Mouse (Mus musculus) thymus, adult 2 months (tissue): ENCODE measurements around the gene Vmn1r88. TPM values are rescaled to one million over a fixed set of nuclear protein-coding genes. Genes with fewer than 3 reads are reported as not detected.
"Not testable (repeated sequence)": the region's sequence is repeated elsewhere in the genome, so short reads cannot be mapped to it uniquely, and the experiment has no call there.

Experiments used
- DNase-seq: peaks from one replicate; pipeline ENCODE4 v3.0.0; 2021
- H3K27ac ChIP-seq: fragments of 200-500 bp; 2 replicates; pipeline ENCODE4 v1.5.1; 2012; ENCODE audit warnings: low read length, control low read depth; ENCODE audit not compliant: control insufficient read depth, insufficient read depth
- H3K27me3 ChIP-seq: fragments of 200-500 bp; 2 replicates; pipeline ENCODE4 v1.6.1; 2012; ENCODE audit warnings: mild to moderate bottlenecking, low read length, moderate library complexity, mixed read lengths; ENCODE audit not compliant: control insufficient read depth, insufficient read depth
- H3K36me3 ChIP-seq: fragments of 200-500 bp; 2 replicates; pipeline ENCODE4 v1.6.1; 2012; ENCODE audit warnings: mild to moderate bottlenecking, low read length, moderate library complexity; ENCODE audit not compliant: control insufficient read depth, insufficient read depth
- H3K4me1 ChIP-seq: fragments of 200-500 bp; replicated peaks from 2 replicates; pipeline ENCODE4 v1.6.1; 2012; ENCODE audit warnings: low read length; ENCODE audit not compliant: control insufficient read depth, insufficient read depth
- H3K4me3 ChIP-seq: fragments of 200-500 bp; 2 replicates; pipeline ENCODE4 v1.5.1; 2012; ENCODE audit warnings: mild to moderate bottlenecking, low read length, control low read depth, moderate library complexity; ENCODE audit not compliant: control insufficient read depth, insufficient read depth
- CTCF ChIP-seq: fragments of 200-500 bp; IDR thresholded peaks from 2 replicates; pipeline ENCODE4 v1.5.1; 2012; ENCODE audit warnings: mild to moderate bottlenecking, control low read depth, low read length, moderate library complexity, borderline replicate concordance; ENCODE audit not compliant: control insufficient read depth, poor library complexity, insufficient read depth; ENCODE audit errors: extremely low read depth
- POLR2A ChIP-seq: fragments of 200-500 bp; IDR thresholded peaks from 2 replicates; pipeline ENCODE4 v1.6.1; 2012; ENCODE audit warnings: mild to moderate bottlenecking, low read length, control low read depth, moderate library complexity; ENCODE audit not compliant: control insufficient read depth, poor library complexity, insufficient read depth; ENCODE audit errors: extremely low read depth
- WGBS: fragments of 180-500 bp; shearing (Covaris S2); methylation state at CpG from one replicate; pipeline ENCODE4 v1.1.7; 2018; 5-methylcytosine and 5-hydroxymethylcytosine counted together
- polyA plus RNA-seq: library from polyadenylated mRNA; depleted of rRNA; stranded (reverse); fragments of >200 nt; gene quantifications from 2 replicates; pipeline ENCODE4 v1.2.3, GENCODE M21; 2012; rRNA removed

Vmn1r88 gene
- polyA plus RNA-seq: not detected in 2 replicates

- no peak for DNase-seq
These were observed at the start of gene Vmn1r88 for GRCm38 (mm10) chr7:13159268-13159667. Vmn1r88 (plus strand) TSS chr7:13159568.

DNA sequence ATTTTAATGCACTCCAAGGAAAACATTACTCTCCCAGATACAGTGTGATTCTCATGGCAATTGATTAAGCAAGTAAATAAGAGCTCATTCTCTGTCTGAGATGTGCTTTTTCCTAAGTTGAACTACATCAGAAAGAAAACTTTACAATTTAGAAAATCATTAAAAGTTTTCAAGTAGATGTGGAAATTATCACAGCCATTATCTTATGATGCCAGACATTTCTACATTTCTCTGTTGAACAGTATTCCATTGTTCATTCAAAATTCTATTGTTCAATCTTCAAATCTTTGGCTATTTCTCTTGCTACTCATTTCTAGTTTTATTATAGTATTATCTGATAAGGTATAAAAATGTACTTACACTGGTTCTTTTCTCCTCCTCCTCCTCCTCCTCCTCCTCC is 39.6 kb upstream of the Vmn1r88 start, which contains the start of gene Vmn1r86:
Vmn1r86 (minus strand) TSS at position 101 of the 400 bp plus-strand sequence.
- Histone ChIP-seq H3K27me3 (no peaks in the 10 kb centered on the region), H3K4me1 (no peaks in the 10 kb centered on the region), H3K27ac (no peak within 1 kb of the TSS), H3K4me3 (no peak within 1 kb of the TSS), H3K36me3 (no peaks in the 10 kb centered on the region)
- no peak for DNase-seq
- no peak for TF ChIP-seq POLR2A
- no peak for TF ChIP-seq CTCF

More at GRCm38 (mm10) chr7:13159268-13159667, at the start of gene Vmn1r88:
- Histone ChIP-seq H3K36me3 (no peaks in the 10 kb centered on the region), H3K4me1 (no peaks in the 10 kb centered on the region), H3K27me3 (no peaks in the 10 kb centered on the region), H3K4me3 (no peak within 1 kb of the TSS), H3K27ac (no peak within 1 kb of the TSS)
- no peak for TF ChIP-seq POLR2A
- TF ChIP-seq CTCF: no peak

DNA sequence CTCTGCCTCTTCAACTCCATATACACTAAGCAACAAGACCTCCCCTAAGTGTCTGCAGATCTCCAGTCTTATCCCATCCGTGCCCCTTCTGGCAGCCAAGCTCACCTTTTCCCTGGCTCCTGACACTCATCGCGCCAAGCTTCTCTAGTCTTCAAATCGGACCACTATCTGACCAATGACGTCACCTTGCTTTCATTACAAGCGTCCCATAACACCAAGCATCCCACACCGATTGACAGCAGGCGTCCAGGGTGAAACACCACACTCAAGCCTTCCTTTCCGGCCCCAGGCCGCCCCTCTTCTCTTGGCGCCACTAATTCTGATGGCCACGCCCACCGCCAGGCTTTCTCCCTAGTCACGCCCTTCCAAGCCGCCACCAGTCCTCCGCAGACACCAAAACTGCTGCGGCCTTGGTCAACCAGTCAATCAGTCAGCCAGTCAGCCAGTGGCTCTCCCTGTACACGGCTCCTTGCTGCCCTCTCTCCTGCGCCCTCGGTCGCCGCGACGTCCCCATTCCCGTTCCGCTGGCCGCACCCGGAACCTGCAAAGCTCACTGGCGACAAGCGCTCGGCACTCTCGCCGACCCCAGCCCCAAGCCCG is 35.7 kb upstream of the Vmn1r88 start:
- H3K27ac ChIP-seq, H3K4me1 ChIP-seq, H3K27me3 ChIP-seq, H3K4me3 ChIP-seq, H3K36me3 ChIP-seq: not testable (repeated sequence)
- 3% methylated on average over 26 of the region's 34 CpGs for WGBS
- peak; percentile 3 for DNase-seq

GRCm38 (mm10) chr7:13131856-13132255 is 27.5 kb upstream of the Vmn1r88 start:
- Histone ChIP-seq H3K36me3 (no peaks in the 10 kb centered on the region), H3K27ac (no peak overlapping the region), H3K4me3 (no peak overlapping the region), H3K4me1 (no peaks in the 10 kb centered on the region), H3K27me3 (no peaks in the 10 kb centered on the region)
- TF ChIP-seq CTCF (no peak), POLR2A (no peak)
- DNase-seq: no peak
- WGBS: 94% methylated on average over 2 of the region's 2 CpGs

GRCm38 (mm10) chr7:13137340-13137739 is 22.0 kb upstream of the Vmn1r88 start:
- DNase-seq: no peak
- TF ChIP-seq CTCF (no peak), POLR2A (no peak)

GRCm38 (mm10) chr7:13140057-13140456 is 19.3 kb upstream of the Vmn1r88 start, which contains the start of gene Vmn1r87:
Vmn1r87 (minus strand) TSS chr7:13140157.
- H3K27me3 ChIP-seq: no peaks in the 10 kb centered on the region
- H3K36me3 ChIP-seq: no peaks in the 10 kb centered on the region
- H3K4me3 ChIP-seq: no peak within 1 kb of the TSS
- no peak for DNase-seq
- TF ChIP-seq CTCF (no peak), POLR2A (no peak)
- no peak within 1 kb of the TSS for H3K27ac ChIP-seq
- 75% methylated on average over 1 of the region's 1 CpGs for WGBS
- no peaks in the 10 kb centered on the region for H3K4me1 ChIP-seq

More at GRCm38 (mm10) chr7:13137340-13137739, 22.0 kb upstream of the Vmn1r88 start:
- Histone ChIP-seq H3K4me1 (no peaks in the 10 kb centered on the region), H3K4me3 (no peak overlapping the region), H3K36me3 (no peaks in the 10 kb centered on the region), H3K27me3 (no peaks in the 10 kb centered on the region), H3K27ac (no peak overlapping the region)

- H3K36me3 ChIP-seq: no peaks in the 10 kb centered on the region
- H3K4me3 ChIP-seq: no peak within 1 kb of the TSS
- no peak within 1 kb of the TSS for H3K27ac ChIP-seq
- H3K4me1 ChIP-seq: no peaks in the 10 kb centered on the region
- TF ChIP-seq CTCF (no peak), POLR2A (no peak)
- no peak for DNase-seq
- no peaks in the 10 kb centered on the region for H3K27me3 ChIP-seq
These were observed 53.4 kb downstream of the Vmn1r88 start, which contains the start of gene Vmn1r89 for GRCm38 (mm10) chr7:13212720-13213119. Vmn1r89 (plus strand) TSS chr7:13213020.

Other genes with a start within 250 kb of the Vmn1r88 start
- gene Rps5, start 237.3 kb upstream of the Vmn1r88 start, polyA plus RNA-seq: 2,545 and 2,907 TPM in 2 replicates
- gene Rnf225, start 232.2 kb upstream of the Vmn1r88 start, polyA plus RNA-seq: 1.0 and 1.8 TPM in 2 replicates
- 8.7 and 9.3 TPM in 2 replicates for gene Zfp324, start 193.7 kb upstream of the Vmn1r88 start, polyA plus RNA-seq
- gene Zfp446, start 181.7 kb upstream of the Vmn1r88 start, polyA plus RNA-seq: 10.8 and 11.4 TPM in 2 replicates
- gene Slc27a5, start 161.4 kb upstream of the Vmn1r88 start, polyA plus RNA-seq: 0.89 and 3.0 TPM in 2 replicates
- gene Trim28, start 160.5 kb upstream of the Vmn1r88 start, polyA plus RNA-seq: 902 and 905 TPM in 2 replicates
- gene Zbtb45, start 149.5 kb upstream of the Vmn1r88 start, polyA plus RNA-seq: 78.8 and 127 TPM in 2 replicates
- gene Chmp2a, start 124.8 kb upstream of the Vmn1r88 start, polyA plus RNA-seq: 65.6 and 65.7 TPM in 2 replicates
- 236 and 244 TPM in 2 replicates for gene Ube2m, start 121.3 kb upstream of the Vmn1r88 start, polyA plus RNA-seq
- gene Mzf1, start 104.8 kb upstream of the Vmn1r88 start, polyA plus RNA-seq: 3.5 and 4.5 TPM in 2 replicates
- gene Vmn1r85, start 64.4 kb upstream of the Vmn1r88 start, polyA plus RNA-seq: not detected in 2 replicates
- gene Vmn1r86, start 39.7 kb upstream of the Vmn1r88 start, polyA plus RNA-seq: not detected in 2 replicates
- not detected in 2 replicates for gene Vmn1r87, start 19.4 kb upstream of the Vmn1r88 start, polyA plus RNA-seq
- gene Vmn1r89, start 53.5 kb downstream of the Vmn1r88 start, polyA plus RNA-seq: not detected in 2 replicates
- gene Lig1, start 117.7 kb downstream of the Vmn1r88 start, polyA plus RNA-seq: 35.8 and 55.2 TPM in 2 replicates
- gene Zswim9, start 119.2 kb downstream of the Vmn1r88 start, polyA plus RNA-seq: 7.4 and 7.8 TPM in 2 replicates
- 0.70 and 0.74 TPM in 2 replicates for gene Pla2g4c, start 165.1 kb downstream of the Vmn1r88 start, polyA plus RNA-seq
- not detected in 2 replicates for gene Cabp5, start 238.6 kb downstream of the Vmn1r88 start, polyA plus RNA-seq